Mouse (Mus musculus): ENCODE data around the gene Znhit3.

Gene Znhit3

GRCm38 (mm10) chr11:84916053-84916702 lies at the start of gene Znhit3:
TSS of gene Znhit3 (minus strand) at chr11:84916366.
- DNase-seq (ENCODE audit: low read depth, low spot score) = peak; percentile 86

GRCm38 (mm10) chr11:84963556-84963955 lies 47.4 kb upstream of the Znhit3 start:
- DNase-seq (ENCODE audit: low read depth, low spot score) = no peak

- no peak for DNase-seq (ENCODE audit: low read depth, low spot score)
These were observed 46.4 kb upstream of the Znhit3 start for GRCm38 (mm10) chr11:84962536-84962935.

- no peak for DNase-seq (ENCODE audit: low read depth, low spot score)
These were observed 45.4 kb upstream of the Znhit3 start for GRCm38 (mm10) chr11:84961571-84961970.

- DNase-seq (ENCODE audit: low read depth, low spot score) = no peak
These were observed 44.6 kb upstream of the Znhit3 start for GRCm38 (mm10) chr11:84960780-84961179.

- no peak for DNase-seq (ENCODE audit: low read depth, low spot score)
These were observed 44.1 kb upstream of the Znhit3 start for GRCm38 (mm10) chr11:84960291-84960690.

- no peak for DNase-seq (ENCODE audit: low read depth, low spot score)
These were observed 43.6 kb upstream of the Znhit3 start for GRCm38 (mm10) chr11:84959701-84960181.

GRCm38 (mm10) chr11:84959181-84959580 lies 43.0 kb upstream of the Znhit3 start:
- DNase-seq (ENCODE audit: low read depth, low spot score) = no peak

- DNase-seq (ENCODE audit: low read depth, low spot score) = no peak
These were observed 42.1 kb upstream of the Znhit3 start for GRCm38 (mm10) chr11:84958271-84958630.

GRCm38 (mm10) chr11:84957591-84958270 lies 41.6 kb upstream of the Znhit3 start, which contains the start of gene Car4:
TSS of gene Car4 (plus strand) at chr11:84957786.
- no peak for DNase-seq (ENCODE audit: low read depth, low spot score)

GRCm38 (mm10) chr11:84957171-84957570 lies 41.0 kb upstream of the Znhit3 start:
- no peak for DNase-seq (ENCODE audit: low read depth, low spot score)

- DNase-seq (ENCODE audit: low read depth, low spot score) = no peak
These were observed 40.2 kb upstream of the Znhit3 start for GRCm38 (mm10) chr11:84956400-84956799.

- DNase-seq (ENCODE audit: low read depth, low spot score) = no peak
These were observed 36.4 kb upstream of the Znhit3 start for GRCm38 (mm10) chr11:84952611-84953010.

GRCm38 (mm10) chr11:84948526-84948925 lies 32.4 kb upstream of the Znhit3 start:
- no peak for DNase-seq (ENCODE audit: low read depth, low spot score)

- DNase-seq (ENCODE audit: low read depth, low spot score) = no peak
These were observed 31.9 kb upstream of the Znhit3 start for GRCm38 (mm10) chr11:84948114-84948513.

- no peak for DNase-seq (ENCODE audit: low read depth, low spot score)
These were observed 31.0 kb upstream of the Znhit3 start for GRCm38 (mm10) chr11:84947206-84947605.

- DNase-seq (ENCODE audit: low read depth, low spot score) = no peak
These were observed 29.7 kb upstream of the Znhit3 start for GRCm38 (mm10) chr11:84945841-84946240.

- DNase-seq (ENCODE audit: low read depth, low spot score) = no peak
These were observed 28.7 kb upstream of the Znhit3 start for GRCm38 (mm10) chr11:84944639-84945435.

GRCm38 (mm10) chr11:84943948-84944347 lies 27.8 kb upstream of the Znhit3 start:
- DNase-seq (ENCODE audit: low read depth, low spot score) = no peak

GRCm38 (mm10) chr11:84940140-84940539 lies 24.0 kb upstream of the Znhit3 start:
- no peak for DNase-seq (ENCODE audit: low read depth, low spot score)

- no peak for DNase-seq (ENCODE audit: low read depth, low spot score)
These were observed 23.4 kb upstream of the Znhit3 start for GRCm38 (mm10) chr11:84939508-84940053.

GRCm38 (mm10) chr11:84932261-84932660 lies 16.1 kb upstream of the Znhit3 start:
- no peak for DNase-seq (ENCODE audit: low read depth, low spot score)
